Mouse (Mus musculus) heart, adult 8-10 months (tissue): ENCODE results near the gene Gm9913. TPM values are rescaled to one million over a fixed set of nuclear protein-coding genes. Genes with fewer than 3 reads are reported as not detected.

Experiments
- DNase-seq: peaks from one replicate; pipeline ENCODE4 v3.0.0; 2022; ENCODE audit warnings: low spot score
- total RNA-seq, 4 experiments: library from RNA; stranded (reverse); gene quantifications; 2 replicates each; pipeline ENCODE4 v1.2.4; 2022

The Gm9913 gene
- total RNA-seq, 4 experiments from 2014 or later = 0.09 to 0.14 (median 0.10) TPM

GRCm38 (mm10) chr2:125555830-125556229 lies 50.9 kb downstream of the Gm9913 start:
- no peak for DNase-seq

Other genes starting within 250 kb of the Gm9913 start
- 10 to 100 TPM; 17.4 to 32.9 (median 23.8) TPM for gene Fbn1, start 2.9 kb downstream of the Gm9913 start, total RNA-seq
- 1 to 10 TPM; 1.3 to 1.6 (median 1.5) TPM for gene Cep152, start 120.0 kb downstream of the Gm9913 start, total RNA-seq
- 10 to 100 TPM; 46.5 to 54.1 (median 48.9) TPM for gene Eid1, start 168.0 kb downstream of the Gm9913 start, total RNA-seq
- gene Shc4, start 219.1 kb downstream of the Gm9913 start, total RNA-seq = under 1 TPM; 0.82 to 0.97 (median 0.91) TPM